Mouse (Mus musculus) ES-E14 (cell line): ENCODE measurements around the gene Epha10.

ENCODE experiments used
- HCFC1 ChIP-seq: IDR thresholded peaks from 2 replicates; pipeline ENCODE4 v1.6.1; 2012; ENCODE audit warnings: low read length, inconsistent platforms, borderline replicate concordance; ENCODE audit not compliant: insufficient read depth
- MAFK ChIP-seq: IDR thresholded peaks from 2 replicates; pipeline ENCODE4 v1.6.1; 2014; ENCODE audit warnings: mild to moderate bottlenecking, low read depth, low read length, inconsistent platforms; ENCODE audit not compliant: insufficient read depth
- ZC3H11A ChIP-seq: IDR thresholded peaks from 2 replicates; pipeline ENCODE4 v1.6.1; 2012; ENCODE audit warnings: low read depth, mild to moderate bottlenecking, inconsistent platforms, low read length, borderline replicate concordance
- ZNF384 ChIP-seq: IDR thresholded peaks from 2 replicates; pipeline ENCODE4 v1.6.1; 2012; ENCODE audit warnings: low read depth, low read length, inconsistent platforms

- TF ChIP-seq ZC3H11A (no peak), ZNF384 (peak; percentile 83), MAFK (no peak), HCFC1 (no peak)
Measured at GRCm38 (mm10) chr4:124905417-124905816, 24.7 kb downstream of the Epha10 start.
